Mouse (Mus musculus) ES-E14 (cell line): ENCODE measurements at regions not wholly inside any gene's neighbourhood (a gene's known extent, or its start where the extent isn't known, plus 50 kb on each side); places are given as distances from the start of the nearest gene placed in this dataset.

Experiments
- DNase-seq: peaks from one replicate; pipeline ENCODE4 v3.0.0-alpha.2; 2013; ENCODE audit warnings: low read depth, low spot score
- H3K27ac ChIP-seq: 2 replicates; pipeline ENCODE4 v1.5.1; 2012; ENCODE audit warnings: low read depth, mild to moderate bottlenecking, low read length, moderate library complexity, mixed read lengths; ENCODE audit not compliant: poor library complexity, insufficient read depth, severe bottlenecking
- H3K36me3 ChIP-seq: 2 replicates; pipeline ENCODE4 v1.6.1; 2012; ENCODE audit warnings: mild to moderate bottlenecking, low read length, moderate library complexity, mixed read lengths; ENCODE audit not compliant: control insufficient read depth, poor library complexity, insufficient read depth, severe bottlenecking
- H3K4me1 ChIP-seq, 2 experiments: fragments of 150-350 bp in 1 of 2; sonication (generic) in 1 of 2; 2 replicates each; pipeline ENCODE4 v1.6.1; 2012; ENCODE audit warnings: low read length in 2 of 2, mild to moderate bottlenecking in 1 of 2, mixed read lengths in 1 of 2; ENCODE audit not compliant: control insufficient read depth in 2 of 2, insufficient read depth in 2 of 2, poor library complexity in 1 of 2
- H3K4me3 ChIP-seq, 2 experiments: fragments of 150-350 bp in 1 of 2; sonication (generic) in 1 of 2; 2 replicates each; pipeline ENCODE4 v1.5.1; 2012; ENCODE audit warnings: low read length in 2 of 2, low read depth in 1 of 2, mild to moderate bottlenecking in 1 of 2, mixed read lengths in 1 of 2; ENCODE audit not compliant: insufficient read depth in 1 of 2, poor library complexity in 1 of 2, severe bottlenecking in 1 of 2
- H3K9ac ChIP-seq: 2 replicates; pipeline ENCODE4 v1.6.1; 2012; ENCODE audit warnings: low read depth, mild to moderate bottlenecking, low read length, mixed read lengths; ENCODE audit not compliant: poor library complexity, insufficient read depth, severe bottlenecking
- H3K9me3 ChIP-seq: fragments of 150-350 bp; sonication (generic); 2 replicates; pipeline ENCODE4 v1.6.1; 2012; ENCODE audit warnings: low read depth, mild to moderate bottlenecking, low read length; ENCODE audit not compliant: control insufficient read depth, insufficient read depth
- CHD2 ChIP-seq: IDR thresholded peaks from 2 replicates; pipeline ENCODE4 v1.6.1; 2014; ENCODE audit warnings: mild to moderate bottlenecking, low read depth, low read length, inconsistent platforms
- HCFC1 ChIP-seq: IDR thresholded peaks from 2 replicates; pipeline ENCODE4 v1.6.1; 2012; ENCODE audit warnings: low read length, inconsistent platforms, borderline replicate concordance; ENCODE audit not compliant: insufficient read depth
- MAFK ChIP-seq: IDR thresholded peaks from 2 replicates; pipeline ENCODE4 v1.6.1; 2014; ENCODE audit warnings: mild to moderate bottlenecking, low read depth, low read length, inconsistent platforms; ENCODE audit not compliant: insufficient read depth
- ZC3H11A ChIP-seq: IDR thresholded peaks from 2 replicates; pipeline ENCODE4 v1.6.1; 2012; ENCODE audit warnings: low read depth, mild to moderate bottlenecking, inconsistent platforms, low read length, borderline replicate concordance
- ZNF384 ChIP-seq: IDR thresholded peaks from 2 replicates; pipeline ENCODE4 v1.6.1; 2012; ENCODE audit warnings: low read depth, low read length, inconsistent platforms
- in situ Hi-C, 2 experiments: fragments of 600-800 bp; cut with MboI; formaldehyde crosslinking; loops; one replicate each; pipeline ENCODE4 v1.15.1; 2025; ENCODE audit warnings: low sequenced_read_pairs in 2 of 2, inconsistent platforms in 1 of 2; ENCODE audit not compliant: unreplicated experiment in 2 of 2

DNA sequence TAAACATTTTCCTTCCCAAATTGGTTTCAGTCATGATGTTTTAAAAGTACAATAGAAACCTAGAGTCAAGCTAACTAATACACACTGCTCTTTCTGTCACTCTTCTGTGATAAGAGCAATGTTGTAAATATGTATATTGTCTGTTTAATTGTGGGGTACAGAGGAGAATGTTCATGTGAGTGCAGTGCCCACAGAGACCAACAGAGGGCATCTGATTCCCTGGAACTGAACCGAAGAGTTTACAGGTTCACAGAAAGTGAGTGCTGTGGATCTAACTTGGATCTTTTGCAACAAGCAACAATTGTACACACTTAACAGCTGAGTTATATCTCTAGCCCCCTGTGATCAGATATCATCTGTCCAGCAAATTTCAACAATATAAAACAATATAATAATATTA is 111.5 kb upstream of the Nr3c2 start:
- peak; percentile 21 for DNase-seq
- Histone ChIP-seq H3K9ac (no peak overlapping the region), H3K4me3 (no peak overlapping the region), H3K27ac (no peak overlapping the region), H3K9me3 (no peaks in the 10 kb centered on the region), H3K36me3 (no peaks in the 10 kb centered on the region), H3K4me1 (no peaks in the 10 kb centered on the region)
- in situ Hi-C loops = no loop called here
- TF ChIP-seq ZNF384 = no peak
- TF ChIP-seq HCFC1 = no peak
- no peak for TF ChIP-seq CHD2
- no peak for TF ChIP-seq MAFK
- TF ChIP-seq ZC3H11A = peak; percentile 54; the same call in 1 of the 2 replicates

DNA sequence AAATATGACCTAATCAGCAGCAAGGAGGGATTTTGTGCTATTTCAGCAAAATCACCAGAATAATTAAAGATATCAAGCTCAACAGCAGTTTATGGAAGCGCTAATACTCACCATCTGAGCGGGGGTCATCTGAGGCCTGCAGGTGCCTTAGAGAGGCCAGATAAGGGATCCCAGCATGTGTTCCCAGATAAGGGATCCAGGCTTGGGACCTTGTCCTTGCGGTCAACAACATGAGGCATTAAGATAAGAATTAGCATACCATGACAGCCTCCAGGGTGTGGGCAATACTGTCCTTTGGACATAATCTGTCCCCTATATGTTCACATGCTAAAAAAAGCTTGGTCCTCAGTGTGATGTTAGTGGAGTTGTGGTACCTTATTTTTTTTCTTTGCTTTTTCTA is 105.4 kb upstream of the Nr3c2 start:
- Histone ChIP-seq H3K4me3 (no peak overlapping the region), H3K9ac (no peak overlapping the region), H3K9me3 (no peaks in the 10 kb centered on the region), H3K36me3 (no peaks in the 10 kb centered on the region), H3K27ac (no peak overlapping the region), H3K4me1 (no peaks in the 10 kb centered on the region)
- DNase-seq = no peak
- in situ Hi-C loops = no loop called here
- TF ChIP-seq HCFC1 = no peak
- no peak for TF ChIP-seq MAFK
- TF ChIP-seq CHD2 = no peak
- TF ChIP-seq ZNF384 = no peak
- no peak for TF ChIP-seq ZC3H11A

DNA sequence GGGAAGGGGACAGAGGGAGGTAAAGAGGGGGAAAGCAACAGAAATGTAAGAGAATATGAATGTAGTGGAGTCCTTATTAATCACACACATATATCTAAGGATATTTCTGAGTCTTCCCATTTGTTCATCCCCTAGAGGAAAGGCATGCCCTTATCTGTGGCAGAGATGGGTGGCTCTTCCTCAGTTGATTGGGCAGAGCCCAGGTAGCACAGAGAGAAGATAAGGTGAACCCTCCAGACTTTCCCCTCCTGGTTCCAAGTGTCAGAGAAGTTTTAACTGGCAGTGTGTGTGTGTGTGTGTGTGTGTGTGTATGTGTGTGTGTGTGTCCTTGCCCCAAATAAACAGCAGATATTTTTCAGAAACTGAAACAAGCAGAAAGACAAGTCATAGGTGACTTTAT is 99.2 kb upstream of the Nr3c2 start:
- no peak overlapping the region for H3K4me3 ChIP-seq
- in situ Hi-C loops = no loop called here
- no peaks in the 10 kb centered on the region for H3K36me3 ChIP-seq
- H3K9ac ChIP-seq = no peak overlapping the region
- no peaks in the 10 kb centered on the region for H3K4me1 ChIP-seq
- H3K9me3 ChIP-seq = no peaks in the 10 kb centered on the region
- no peak for DNase-seq
- no peak for TF ChIP-seq ZNF384
- TF ChIP-seq MAFK = no peak
- TF ChIP-seq ZC3H11A = no peak
- no peak for TF ChIP-seq CHD2
- TF ChIP-seq HCFC1 = no peak
- no peak overlapping the region for H3K27ac ChIP-seq

DNA sequence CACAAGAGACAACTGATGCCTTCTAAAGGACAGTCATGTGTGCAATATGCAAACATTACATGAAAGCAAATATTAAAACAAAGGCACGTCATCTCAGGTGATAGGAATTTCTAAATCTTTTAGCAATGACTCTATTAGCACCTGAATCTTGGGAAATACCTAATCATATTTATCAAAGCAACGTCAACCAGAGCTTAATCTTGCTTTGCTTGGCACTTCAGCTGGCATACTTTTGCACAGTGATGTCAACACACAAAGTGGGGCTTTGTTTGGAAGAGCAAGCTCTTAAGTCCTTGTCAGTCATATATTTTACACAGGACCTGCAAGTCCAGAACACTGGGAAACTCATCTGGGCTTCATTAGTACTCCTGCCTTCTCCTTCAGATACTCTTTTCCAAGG is 75.8 kb upstream of the Nr3c2 start:
- TF ChIP-seq ZC3H11A = no peak
- TF ChIP-seq CHD2 = no peak
- TF ChIP-seq ZNF384 = no peak
- TF ChIP-seq MAFK = no peak
- no peak for TF ChIP-seq HCFC1
- no peaks in the 10 kb centered on the region for H3K4me1 ChIP-seq
- in situ Hi-C loops = no loop called here
- no peak overlapping the region for H3K9ac ChIP-seq
- no peaks in the 10 kb centered on the region for H3K36me3 ChIP-seq
- DNase-seq = no peak
- no peak overlapping the region for H3K27ac ChIP-seq
- no peaks in the 10 kb centered on the region for H3K9me3 ChIP-seq
- no peak overlapping the region for H3K4me3 ChIP-seq
